Mouse (Mus musculus) liver, adult 2 months (tissue): ENCODE results near the gene Prmt9.

Source experiments
- CTCF ChIP-seq: fragments of 200-500 bp; IDR thresholded peaks from 2 replicates; pipeline ENCODE4 v1.5.1; 2011; ENCODE audit warnings: low read depth, low read length, control low read depth
- POLR2A ChIP-seq: fragments of 200-500 bp; IDR thresholded peaks from 2 replicates; pipeline ENCODE4 v1.6.1; 2011; ENCODE audit warnings: low read length, control low read depth; ENCODE audit not compliant: insufficient read depth; ENCODE audit errors: extremely low read depth

DNA sequence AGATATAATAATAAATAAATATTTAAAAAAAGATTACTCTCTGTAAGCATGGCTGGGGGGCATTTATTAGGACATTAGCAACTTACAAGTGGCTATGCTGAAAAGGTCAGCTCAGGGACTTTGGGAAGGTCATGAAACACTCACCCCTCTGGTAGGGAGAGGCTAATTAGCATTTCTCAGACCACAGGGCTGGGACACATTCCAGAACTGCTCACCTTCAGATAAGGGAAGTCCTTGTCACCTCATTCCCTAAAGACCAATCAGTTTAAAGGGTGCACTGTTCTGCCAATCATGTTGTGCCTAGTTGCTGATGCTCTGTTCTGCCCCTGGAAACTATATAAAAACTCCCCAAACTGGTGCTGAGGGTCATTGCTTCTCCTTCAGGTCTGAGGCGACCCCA is 10.9 kb upstream of the Prmt9 start:
- TF ChIP-seq CTCF (no peak), POLR2A (no peak)
